Mouse (Mus musculus) urinary bladder, adult 2 months (tissue): ENCODE results near the gene Gm7075. TPM values are rescaled to one million over a fixed set of nuclear protein-coding genes. Genes with fewer than 3 reads are reported as not detected.
"Not testable (repeated sequence)": the region's sequence is repeated elsewhere in the genome, so short reads cannot be mapped to it uniquely, and the experiment has no call there.

ENCODE experiments used
- DNase-seq: peaks from one replicate; pipeline ENCODE4 v3.0.0; 2022; ENCODE audit warnings: low spot score
- polyA plus RNA-seq: library from polyadenylated mRNA; depleted of rRNA; stranded (reverse); fragments of >200 nt; gene quantifications from 2 replicates; pipeline ENCODE4 v1.2.3, GENCODE M21; 2012; rRNA removed

Gm7075 gene
- polyA plus RNA-seq = 0.25 TPM in 1 of 2 replicates, not detected in the other

DNA sequence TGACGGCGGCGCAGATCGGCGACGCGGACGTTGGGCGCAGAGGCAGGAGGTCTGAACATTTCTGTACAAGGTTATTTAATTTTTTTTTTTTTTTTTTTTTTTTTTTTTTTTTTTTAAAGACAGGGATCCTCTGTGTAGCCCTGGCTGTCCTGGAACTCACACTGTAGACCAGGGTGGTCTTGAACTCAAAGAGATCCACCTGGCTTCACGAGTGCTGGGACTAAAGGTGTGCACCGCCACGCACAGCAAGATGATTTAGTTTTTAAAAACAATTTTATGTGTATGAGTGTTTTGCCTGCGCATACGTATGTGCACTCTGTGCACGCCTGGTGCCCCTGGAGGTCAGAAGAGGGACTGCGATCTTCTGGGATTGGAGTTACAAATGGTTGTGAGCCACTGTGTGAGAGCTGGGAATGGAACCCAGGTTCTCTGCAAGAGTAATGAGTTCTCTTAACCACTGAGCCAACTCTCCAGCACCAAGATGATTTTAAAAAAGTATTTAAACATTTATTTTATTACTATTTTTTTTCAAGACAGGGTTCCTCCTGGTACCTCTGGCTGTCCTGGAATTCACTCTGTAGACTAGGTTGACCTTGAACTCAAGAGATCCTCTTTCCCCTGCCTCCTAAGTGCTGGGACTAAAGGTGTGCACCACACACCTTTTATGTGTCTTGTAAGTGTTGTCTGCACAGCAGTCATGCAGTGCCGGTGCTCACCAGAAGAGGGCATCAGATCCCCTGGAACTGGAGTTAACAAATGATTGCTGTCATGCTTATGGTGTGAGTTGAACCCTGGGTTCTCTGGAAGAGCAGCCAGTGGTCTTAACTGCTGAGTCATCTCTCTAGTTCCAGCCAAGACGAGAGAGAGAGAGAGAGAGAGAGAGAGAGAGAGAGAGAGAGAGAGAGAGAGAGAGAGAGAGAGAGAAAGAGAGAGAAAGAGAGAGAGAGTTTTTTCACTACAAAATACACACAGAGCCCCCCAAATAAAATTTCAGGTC is at the start of gene Gm7075:
Gene Gm7075, minus strand, starts transcription at position 51 of the 997 bp plus-strand sequence.
- no peak for DNase-seq

DNA sequence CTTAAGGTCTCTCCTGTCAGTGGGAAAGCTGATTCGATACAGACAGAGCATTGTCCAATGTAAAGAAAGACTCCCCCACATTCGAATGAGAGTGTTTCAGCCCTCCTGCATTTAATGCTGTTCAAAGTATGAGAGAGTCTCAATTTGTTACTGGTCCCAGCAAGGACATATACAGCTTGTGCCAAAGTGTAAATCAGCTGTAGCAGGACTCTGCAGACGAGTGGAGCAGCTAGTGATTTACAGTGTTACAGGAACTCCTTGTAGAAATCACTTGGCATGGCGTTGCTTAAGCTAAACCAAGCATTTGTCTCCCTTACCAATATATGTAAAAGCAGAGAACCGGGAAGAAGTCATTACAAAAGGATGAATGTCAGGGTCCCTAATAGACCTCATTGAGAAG is 39.3 kb upstream of the Gm7075 start:
- no peak for DNase-seq

DNA sequence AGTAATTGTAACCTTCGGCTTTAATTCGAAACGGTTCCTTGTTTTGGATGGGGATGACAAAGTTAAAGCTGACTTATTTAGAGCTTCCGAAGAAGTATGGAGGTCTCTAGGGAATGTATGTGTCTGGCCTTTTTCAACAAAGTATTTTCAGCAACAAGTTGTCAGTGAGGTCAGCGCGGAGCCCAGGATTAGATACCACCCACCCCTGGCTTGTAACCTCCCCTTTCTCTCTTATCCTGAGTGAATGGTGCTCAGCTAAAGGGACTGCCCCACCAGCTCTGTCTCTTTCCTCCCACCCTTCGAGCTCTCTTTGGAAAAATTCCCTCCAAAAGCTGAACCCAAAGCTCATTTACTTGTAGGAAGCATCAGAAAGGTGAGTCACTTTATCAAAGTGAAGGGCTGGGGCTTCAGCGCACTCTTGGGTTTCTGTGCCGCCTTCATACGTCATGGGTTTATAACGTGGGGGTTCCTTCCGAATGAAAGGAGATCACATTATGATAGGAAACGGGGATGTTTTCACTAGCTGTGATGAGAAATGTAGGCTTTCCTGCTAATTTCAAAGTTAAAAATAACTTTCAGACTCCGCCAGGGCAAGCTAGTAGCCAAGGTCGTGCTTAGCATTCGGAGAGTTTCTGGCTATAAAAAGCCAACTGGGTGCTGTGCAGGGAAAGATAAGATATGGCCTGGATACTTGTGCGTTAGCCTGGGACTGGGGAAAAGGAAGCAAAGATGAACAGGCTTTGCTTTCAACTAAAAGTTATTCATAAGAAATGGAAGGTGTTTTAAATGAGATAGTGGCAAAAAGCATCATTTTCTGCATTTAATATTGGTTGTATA is 35.9 kb upstream of the Gm7075 start:
- no peak for DNase-seq

DNA sequence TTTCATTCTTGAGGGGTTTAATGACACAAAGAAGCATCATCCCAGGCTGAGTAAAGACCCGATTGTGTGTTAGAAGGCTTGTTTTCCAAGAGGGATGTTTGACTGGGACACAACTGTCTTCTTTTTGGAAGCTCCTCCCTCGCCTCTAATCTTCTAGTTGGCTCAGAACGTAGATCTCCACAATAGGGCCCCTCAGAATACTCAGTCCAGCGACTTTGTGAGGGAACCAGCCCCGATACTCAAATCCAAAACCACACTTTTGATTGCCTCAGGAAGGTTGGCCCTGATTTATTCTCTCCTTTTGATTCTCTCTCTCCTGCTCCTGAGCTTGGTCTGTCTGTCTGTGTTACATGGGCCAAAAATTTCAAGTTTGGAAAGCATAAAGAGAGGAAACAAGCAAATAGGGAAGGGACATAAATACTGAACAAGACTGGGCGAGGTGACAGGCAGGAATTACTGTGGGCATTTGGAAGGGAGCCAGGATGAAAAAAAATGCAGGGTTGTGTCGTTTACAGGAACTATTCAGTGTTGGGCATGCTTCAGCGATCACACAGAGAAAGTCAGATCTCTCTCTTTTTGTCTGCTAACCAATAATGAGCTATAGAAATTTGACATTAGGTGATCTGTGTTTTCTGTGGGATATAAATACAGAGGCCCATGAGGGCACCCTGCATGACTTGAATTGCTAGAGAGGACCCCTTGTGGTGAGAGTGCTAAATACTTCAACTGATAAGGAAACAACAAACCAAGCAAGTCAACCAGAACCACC is 33.7 kb upstream of the Gm7075 start:
- DNase-seq = no peak

DNA sequence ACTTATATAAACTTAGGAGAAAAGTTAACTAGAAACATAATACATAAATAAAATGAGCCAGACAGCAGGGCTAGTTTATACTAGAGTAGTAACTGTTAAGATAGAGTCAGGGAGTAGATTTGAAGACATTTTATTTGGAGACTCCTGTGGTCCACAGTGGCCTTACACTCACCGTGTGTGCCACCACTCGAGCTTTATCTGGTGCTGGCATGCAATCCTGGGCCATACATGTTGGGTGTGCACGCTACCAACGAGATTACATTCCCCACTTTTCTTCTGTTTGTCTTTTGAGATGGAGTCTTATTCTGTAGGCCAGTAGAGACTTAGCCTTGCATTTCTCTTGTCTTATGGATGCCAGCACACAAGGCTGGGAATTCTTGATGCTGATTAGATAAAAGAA is 32.3 kb upstream of the Gm7075 start:
- no peak for DNase-seq

DNA sequence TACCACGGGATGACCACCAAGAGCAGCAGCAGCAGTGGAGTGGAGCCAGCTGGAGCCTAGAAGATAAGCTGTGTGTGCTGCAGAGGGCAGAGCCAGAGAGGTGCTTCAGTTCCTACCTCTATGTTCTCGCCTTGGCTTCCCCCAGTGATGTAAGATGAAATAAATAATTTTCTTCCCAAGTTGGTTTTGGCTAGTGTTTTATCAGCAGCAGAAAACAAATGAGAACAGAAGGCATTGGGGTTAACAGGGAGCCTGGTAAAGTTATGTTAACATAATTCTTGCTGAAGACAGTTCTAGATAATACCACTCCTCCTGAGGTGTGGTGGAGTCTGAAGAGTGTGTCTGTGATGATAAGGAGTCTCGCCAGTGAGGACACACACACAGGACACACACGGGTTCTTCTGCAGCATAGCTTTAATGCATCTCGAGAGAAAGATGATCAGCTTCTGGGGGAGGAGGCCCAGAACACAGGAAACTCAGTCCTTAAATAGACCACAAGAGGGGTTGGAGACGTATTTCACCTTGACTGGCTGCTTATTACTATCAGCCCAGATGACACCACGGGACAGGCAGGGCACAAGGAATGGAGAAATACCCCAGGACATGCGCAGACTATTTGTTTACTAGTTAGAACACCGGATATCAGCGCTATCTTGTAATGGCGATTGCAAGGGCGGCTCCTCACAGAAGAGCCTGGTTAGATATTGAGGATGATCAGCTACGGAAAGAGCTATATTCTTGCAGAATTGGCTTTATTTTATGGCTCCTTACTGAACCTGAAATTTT is 23.2 kb upstream of the Gm7075 start:
- not testable (repeated sequence) for DNase-seq

DNA sequence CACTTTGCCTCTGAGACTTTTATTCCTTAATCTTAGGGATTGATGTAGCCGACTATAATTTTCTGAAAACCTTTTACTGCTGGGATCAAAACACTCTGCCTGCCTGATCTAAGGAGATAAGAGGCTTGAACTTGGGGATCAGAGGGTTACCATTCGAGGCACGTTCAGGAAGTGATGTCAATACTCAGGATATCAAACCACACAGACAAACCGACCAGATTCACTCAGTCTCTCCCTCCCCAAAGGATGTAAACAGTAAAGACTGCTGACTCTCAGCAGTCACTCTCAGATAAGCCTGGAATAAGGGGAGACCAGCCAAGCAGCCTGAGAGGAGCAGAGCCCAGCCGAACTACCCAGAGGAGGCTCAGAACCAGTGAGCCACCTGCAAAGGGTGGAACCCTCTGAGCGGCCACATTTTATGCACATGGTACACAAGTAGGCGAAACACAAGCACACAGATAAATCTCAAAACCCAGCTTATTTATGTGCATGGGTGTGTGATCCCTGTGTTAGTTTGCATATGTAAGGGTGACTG is 18.2 kb upstream of the Gm7075 start:
- DNase-seq = no peak

DNA sequence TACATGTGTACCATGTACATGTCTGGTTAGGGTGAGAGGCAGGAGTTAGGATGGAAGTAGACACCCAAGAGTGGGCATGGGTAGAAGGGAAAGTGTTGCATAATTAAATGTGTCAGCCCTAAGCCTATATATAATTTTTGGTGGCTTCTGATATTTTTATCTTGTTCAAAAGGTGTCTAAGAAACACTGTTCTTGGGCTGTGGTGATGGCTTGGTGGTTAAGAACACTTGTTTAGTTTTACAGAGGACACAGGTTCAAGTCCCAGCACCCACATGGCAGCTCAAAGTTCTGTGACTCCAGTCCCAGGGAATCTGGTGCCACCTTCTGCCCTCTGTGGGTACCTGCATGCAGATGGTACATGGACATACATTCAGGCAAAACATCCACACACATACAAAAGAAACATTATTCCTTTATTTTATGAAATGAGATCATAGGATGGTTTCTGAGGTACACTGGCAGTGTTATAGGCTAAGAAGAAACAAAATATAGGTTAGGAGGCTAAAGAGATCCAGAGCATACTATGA is 17.2 kb upstream of the Gm7075 start:
- no peak for DNase-seq

DNA sequence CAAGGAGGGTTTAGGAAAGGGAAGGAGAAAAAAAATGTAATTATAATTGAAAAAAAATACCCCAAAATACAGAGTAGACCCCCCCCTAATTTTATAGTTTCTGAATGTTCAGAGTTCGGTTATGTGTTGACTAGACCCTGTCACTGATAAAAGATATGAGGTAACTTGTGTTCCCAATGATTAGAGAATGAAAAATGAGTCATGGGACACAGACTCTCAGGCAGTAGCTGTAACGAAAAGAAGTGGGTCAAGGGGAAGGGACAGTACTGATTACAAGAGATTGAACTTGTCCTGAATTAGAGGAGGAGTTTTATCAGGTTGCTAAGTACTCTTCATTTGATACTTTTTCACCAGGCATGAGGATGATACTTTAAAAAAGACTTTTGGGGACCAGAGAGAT is 11.3 kb upstream of the Gm7075 start:
- DNase-seq = no peak

DNA sequence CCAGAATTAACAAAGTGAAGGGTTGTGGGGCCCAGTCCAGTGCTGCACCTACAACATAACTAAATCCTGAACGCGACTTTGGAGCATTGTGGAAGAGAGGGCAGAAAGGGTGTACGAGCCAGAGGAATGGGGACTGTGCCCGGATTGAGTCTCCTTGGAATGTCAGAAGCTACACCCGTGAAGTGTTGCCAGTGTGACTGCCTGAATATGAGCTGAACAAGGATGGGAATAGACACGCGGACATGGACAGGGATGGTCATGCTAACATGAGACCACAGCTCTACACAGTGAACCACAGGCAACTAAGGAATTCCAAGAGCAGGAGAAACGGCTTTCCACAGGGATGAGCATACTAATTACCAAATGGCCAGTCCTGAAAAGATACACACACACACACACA is 10.5 kb upstream of the Gm7075 start:
- no peak for DNase-seq

DNA sequence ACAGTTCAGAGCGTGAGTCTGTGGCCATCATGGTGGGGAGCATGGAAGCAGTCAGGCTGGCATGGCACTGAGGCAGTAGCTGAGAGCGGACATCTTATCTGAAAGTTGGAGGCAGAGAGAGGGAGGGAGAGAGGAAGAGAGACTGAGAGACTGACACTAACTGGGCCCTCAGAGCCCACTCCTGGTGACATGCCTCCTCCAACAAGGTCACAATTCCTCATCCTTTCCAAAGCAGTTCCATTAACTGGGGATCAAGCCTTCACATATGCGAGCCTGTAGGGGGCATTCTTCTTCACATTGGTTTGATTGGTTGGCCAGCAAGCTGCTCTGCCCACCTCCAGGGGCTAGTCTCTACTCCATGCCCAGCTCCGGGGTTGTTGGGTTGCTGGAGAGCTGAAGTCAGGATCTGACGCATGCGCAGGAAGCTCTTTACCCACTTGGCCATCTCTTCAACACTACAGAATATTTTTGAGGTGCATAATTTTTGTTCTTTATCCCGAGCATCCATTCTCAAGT is 9.7 kb upstream of the Gm7075 start:
- no peak for DNase-seq

DNA sequence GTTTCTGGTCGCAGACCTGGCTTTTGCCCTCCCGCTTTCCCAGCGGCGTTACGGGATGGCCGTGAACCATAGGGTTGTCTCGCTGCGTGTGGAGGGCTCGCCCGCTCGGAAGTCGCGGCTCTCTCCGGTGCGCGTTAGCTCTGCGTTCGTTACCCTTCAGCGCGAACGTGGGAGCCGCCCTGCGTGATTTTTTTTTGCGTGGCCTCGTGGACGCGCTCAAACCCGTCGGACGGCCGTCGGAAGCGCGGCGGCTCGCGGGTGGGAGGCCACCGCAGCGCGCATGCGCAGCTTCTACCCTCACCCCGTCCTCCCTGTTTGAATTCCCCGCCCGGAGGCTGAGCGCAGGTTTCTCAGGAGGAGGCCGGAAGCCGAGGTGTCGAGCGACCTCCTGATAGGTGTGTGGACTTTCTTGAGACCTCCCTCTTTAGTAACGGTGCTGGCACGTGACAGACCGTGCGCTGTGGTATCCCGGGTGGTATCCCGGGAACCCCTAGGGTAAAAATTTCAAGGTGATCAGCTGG is 8.3 kb upstream of the Gm7075 start, which contains the start of gene Ctnna3:
Gene Ctnna3, plus strand, starts transcription at position 314 of the 521 bp plus-strand sequence.
- DNase-seq = peak; percentile 71

DNA sequence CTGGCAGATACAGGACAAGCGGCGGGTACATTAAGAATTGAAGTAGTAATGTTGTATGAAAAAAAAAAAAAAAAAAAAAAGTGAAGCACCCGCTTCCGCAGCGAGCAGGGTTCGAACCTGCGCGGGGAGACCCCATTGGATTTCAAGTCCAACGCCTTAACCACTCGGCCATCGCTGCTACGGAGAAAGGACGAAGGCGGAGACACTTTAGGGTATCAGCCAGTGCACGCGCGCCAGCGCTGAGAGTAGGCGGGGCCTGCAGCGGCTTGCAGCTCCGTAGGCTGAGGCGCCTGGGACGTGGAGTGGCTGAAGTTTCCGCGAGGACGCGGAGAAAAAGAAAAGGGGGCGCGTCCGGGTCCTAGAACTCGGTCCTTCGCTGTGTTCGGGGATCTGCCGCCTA is 7.8 kb upstream of the Gm7075 start:
- peak; percentile 100 for DNase-seq

DNA sequence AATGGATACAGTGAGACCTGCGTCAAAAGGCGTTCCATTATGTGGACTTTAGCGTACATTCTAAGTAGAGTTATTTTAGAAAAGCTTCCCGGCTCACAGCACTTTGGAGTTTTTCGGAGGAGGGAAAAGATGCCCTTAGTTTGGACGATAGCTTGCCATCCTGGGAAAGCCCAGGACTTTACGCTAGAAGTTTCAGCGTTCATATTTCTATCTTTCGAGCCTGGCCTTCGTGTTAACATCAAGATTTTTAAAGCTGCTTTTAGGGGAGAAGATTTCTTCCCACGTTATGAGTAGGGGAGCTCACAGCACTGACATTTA is 7.4 kb upstream of the Gm7075 start:
- no peak for DNase-seq

DNA sequence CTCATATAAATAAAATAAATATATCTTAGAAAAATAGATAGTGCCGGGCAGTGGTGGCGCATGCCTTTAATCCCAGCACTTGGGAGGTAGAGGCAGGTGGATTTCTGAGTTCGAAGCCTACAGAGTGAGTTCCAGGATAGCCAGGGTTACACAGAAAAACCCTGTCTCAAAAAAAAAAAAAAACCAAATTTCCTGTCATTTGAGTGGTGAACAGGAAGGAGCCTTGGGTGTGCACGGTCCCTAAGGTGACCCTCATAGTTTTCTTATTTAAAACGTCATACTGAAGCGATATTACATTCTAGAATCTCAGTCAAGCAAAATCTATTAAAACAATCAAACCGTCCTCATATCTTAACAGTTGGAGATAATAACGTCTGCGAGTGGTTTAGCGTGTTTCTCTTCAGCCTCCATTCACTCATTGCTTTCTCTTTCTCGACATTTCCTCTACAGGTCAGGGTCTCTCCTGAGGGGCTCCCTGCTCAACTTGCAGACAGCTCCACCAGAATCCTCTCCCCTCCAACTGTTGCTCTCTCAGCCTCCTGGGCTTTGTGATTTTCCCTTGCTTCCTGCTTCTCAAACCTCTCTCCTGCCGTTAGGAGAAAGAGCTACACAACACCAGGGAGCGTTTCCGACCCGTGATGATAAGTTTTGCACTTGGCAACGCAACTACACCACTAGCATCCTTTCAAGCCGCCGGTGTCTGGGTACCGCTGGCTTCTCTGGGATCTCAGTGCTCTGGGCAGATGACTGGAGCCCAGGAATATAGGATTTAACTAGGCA is 6.8 kb upstream of the Gm7075 start:
- DNase-seq = no peak

DNA sequence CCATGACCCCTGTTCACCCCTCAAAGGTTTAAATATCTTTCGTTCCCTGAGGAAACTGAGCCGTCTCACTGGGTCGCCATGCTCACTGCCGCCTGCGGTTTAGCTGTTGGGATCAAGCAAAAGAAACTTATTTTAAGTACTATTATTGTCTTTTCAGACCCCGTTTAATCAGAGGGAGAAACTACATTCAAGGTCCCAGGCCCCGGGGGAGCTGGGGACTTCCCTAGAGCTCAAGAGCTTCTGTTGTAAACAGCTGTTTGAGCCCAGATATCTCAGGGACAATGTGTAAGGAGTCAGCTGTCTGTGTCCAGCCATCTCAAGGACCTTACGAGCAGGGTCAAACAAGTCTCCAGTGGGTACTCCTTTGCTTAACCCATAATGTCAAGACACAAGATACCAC is 5.6 kb upstream of the Gm7075 start:
- no peak for DNase-seq

DNA sequence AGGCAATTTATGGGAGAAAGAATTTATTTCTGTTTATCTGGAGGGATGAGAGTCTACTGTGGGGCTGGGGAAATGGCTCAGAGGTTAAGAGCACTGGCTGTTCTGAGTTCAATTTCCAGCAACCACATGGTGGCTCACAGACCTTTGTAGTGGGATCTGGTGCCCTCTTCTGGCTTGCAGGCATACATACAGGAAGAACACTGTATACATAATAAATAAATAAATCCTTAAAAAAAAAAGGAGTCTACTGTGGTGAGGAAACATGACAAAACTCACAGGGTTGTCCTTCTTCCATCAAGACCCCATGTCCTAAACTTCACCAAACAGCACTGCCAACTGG is 2.9 kb upstream of the Gm7075 start:
- no peak for DNase-seq

DNA sequence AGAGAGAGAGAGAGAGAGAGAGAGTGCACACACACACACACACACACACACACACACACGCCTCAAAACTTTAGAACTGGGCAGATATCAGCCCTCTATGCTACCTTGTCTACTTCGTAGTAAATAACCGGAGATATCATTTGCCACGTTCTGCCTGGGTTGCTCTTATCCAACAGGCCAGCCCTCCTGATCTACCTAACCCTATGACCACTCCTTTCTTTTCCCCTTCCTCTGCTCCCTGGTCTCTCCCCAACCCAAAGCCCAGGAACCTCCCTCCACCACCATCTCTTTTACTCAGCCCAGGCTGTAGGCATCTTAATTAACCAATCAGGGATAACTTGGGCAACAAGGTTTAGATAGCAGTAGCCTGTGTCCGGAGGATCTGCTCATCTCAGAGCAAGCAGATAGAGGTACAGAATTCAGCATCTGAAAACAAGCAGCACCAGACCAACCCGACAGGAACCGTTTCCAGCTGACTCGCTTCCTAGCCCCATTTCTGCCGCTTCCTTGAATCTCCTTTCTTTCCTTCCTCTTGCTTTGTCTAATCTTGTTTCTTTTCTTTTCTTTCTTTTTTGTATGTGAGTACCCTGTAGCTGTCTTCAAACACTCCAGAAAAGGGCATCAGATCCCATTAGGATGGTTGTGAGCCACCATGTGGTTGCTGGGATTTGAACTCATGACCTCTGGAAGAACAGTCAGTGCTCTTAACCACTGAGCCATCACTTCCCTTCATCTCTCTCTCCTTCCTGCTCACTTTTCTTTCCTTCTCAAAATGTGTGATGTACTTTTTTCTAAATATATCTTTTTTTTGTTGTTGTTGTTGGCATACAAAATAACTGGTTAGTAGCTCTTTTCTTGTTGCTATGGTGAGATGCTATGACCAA is 2.2 kb upstream of the Gm7075 start:
- DNase-seq = no peak

DNA sequence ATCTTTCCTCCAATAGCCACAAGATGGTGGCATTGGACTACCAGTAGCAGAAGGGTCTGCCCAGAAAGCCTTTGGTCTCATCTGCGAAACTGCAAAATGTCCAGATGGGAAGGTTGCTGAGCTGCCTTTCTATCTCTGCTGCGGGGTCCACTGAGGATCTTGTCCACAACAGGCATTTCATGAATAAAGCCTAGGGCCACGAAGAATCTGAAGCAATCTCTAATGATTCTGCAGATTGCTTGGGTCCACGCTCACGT is 1.1 kb upstream of the Gm7075 start:
- DNase-seq = no peak
